Mouse (Mus musculus): Measurements from ENCODE around the gene Etnk1. TPM values are rescaled to one million over a fixed set of nuclear protein-coding genes. Genes with fewer than 3 reads are reported as not detected.
"Not testable (repeated sequence)": the region's sequence is repeated elsewhere in the genome, so short reads cannot be mapped to it uniquely, and the experiment has no call there.

The Etnk1 gene
- total RNA-seq, 2 experiments from 2014 or later, result 23.8 to 26.9 TPM

- intact Hi-C loops (cut with DNase I), result no loop called here
- no peak for DNase-seq
Observed at GRCm38 (mm10) chr6:143149766-143150291, 17.2 kb upstream of the Etnk1 start.

GRCm38 (mm10) chr6:143151081-143151995 lies 15.7 kb upstream of the Etnk1 start:
- intact Hi-C loops (cut with DNase I); DNase-seq: not testable (repeated sequence)

- no peak for DNase-seq
- intact Hi-C loops (cut with DNase I), result no loop called here
Observed at GRCm38 (mm10) chr6:143152321-143152827, 14.6 kb upstream of the Etnk1 start.

GRCm38 (mm10) chr6:143153160-143153559 lies 13.9 kb upstream of the Etnk1 start:
- intact Hi-C loops (cut with DNase I), result no loop called here
- no peak for DNase-seq

- intact Hi-C loops (cut with DNase I), result no loop called here
- DNase-seq, result no peak
Observed at GRCm38 (mm10) chr6:143153751-143154494, 13.1 kb upstream of the Etnk1 start.

- no peak for DNase-seq
- intact Hi-C loops (cut with DNase I), result no loop called here
Observed at GRCm38 (mm10) chr6:143154885-143155284, 12.1 kb upstream of the Etnk1 start.

GRCm38 (mm10) chr6:143155996-143156395 lies 11.0 kb upstream of the Etnk1 start:
- intact Hi-C loops (cut with DNase I), result no loop called here
- DNase-seq, result no peak

- intact Hi-C loops (cut with DNase I), result no loop called here
- DNase-seq, result no peak
Observed at GRCm38 (mm10) chr6:143156684-143157083, 10.3 kb upstream of the Etnk1 start.

- intact Hi-C loops (cut with DNase I), result no loop called here
- DNase-seq, result no peak
Observed at GRCm38 (mm10) chr6:143157401-143157800, 9.6 kb upstream of the Etnk1 start.

GRCm38 (mm10) chr6:143160572-143161231 lies 6.3 kb upstream of the Etnk1 start:
- DNase-seq, result no peak
- intact Hi-C loops (cut with DNase I), result no loop called here

GRCm38 (mm10) chr6:143162161-143162877 lies 4.7 kb upstream of the Etnk1 start:
- no peak for DNase-seq
- intact Hi-C loops (cut with DNase I), result no loop called here

GRCm38 (mm10) chr6:143163956-143164905 lies 2.8 kb upstream of the Etnk1 start:
- intact Hi-C loops (cut with DNase I), result no loop called here
- DNase-seq, result no peak

GRCm38 (mm10) chr6:143164906-143165255 lies 2.1 kb upstream of the Etnk1 start:
- intact Hi-C loops (cut with DNase I), result no loop called here
- no peak for DNase-seq

GRCm38 (mm10) chr6:143165404-143166257 lies 1.4 kb upstream of the Etnk1 start:
- DNase-seq, result no peak
- intact Hi-C loops (cut with DNase I), result loop anchor here (2.0 kb wide), 1 partner anchor 67 kb away; no protein-coding TSS in a partner anchor

GRCm38 (mm10) chr6:143167409-143167919 lies 443 bp downstream of the Etnk1 start:
- no peak for DNase-seq
- intact Hi-C loops (cut with DNase I), result loop anchor here (2.0 kb wide), 1 partner anchor 69 kb away; no protein-coding TSS in a partner anchor

- intact Hi-C loops (cut with DNase I), result loop anchor here (2.0 kb wide), 1 partner anchor 69 kb away; no protein-coding TSS in a partner anchor
Observed at GRCm38 (mm10) chr6:143167981-143168674, 1.1 kb downstream of the Etnk1 start.

GRCm38 (mm10) chr6:143169385-143169784 lies 2.4 kb downstream of the Etnk1 start:
- intact Hi-C loops (cut with DNase I), result no loop called here
- DNase-seq, result no peak

More at GRCm38 (mm10) chr6:143167981-143168674, 1.1 kb downstream of the Etnk1 start:
- no peak for DNase-seq
